Mouse (Mus musculus): ENCODE measurements at regions not wholly inside any gene's neighbourhood (a gene's known extent, or its start where the extent isn't known, plus 50 kb on each side); places are given as distances from the start of the nearest gene placed in this dataset.

GRCm38 (mm10) chr14:105773674-105774073 lies 122.9 kb downstream of the Spry2 start:
- Histone ChIP-seq H3K9ac (no peak overlapping the region), H3K4me3 (no peak overlapping the region), H3K9me3 (no peaks in the 10 kb centered on the region), H3K27ac (no peak overlapping the region), H3K4me1 (replicated peaks) (no peaks in the 10 kb centered on the region), H3K36me3 (no peaks in the 10 kb centered on the region), H3K27me3 (no peaks in the 10 kb centered on the region), H3K4me2 (no peak overlapping the region)
- 71% methylated on average over 12 of the region's 12 CpGs for WGBS
- 0 out of 2 replicates have a peak, but pooled peaks have one; percentile 52 for ATAC-seq (ENCODE audit: low FRiP score)

- no peaks in the 10 kb centered on the region for H3K4me1 ChIP-seq (replicated peaks)
- H3K9ac ChIP-seq: no peak overlapping the region
- no peaks in the 10 kb centered on the region for H3K27me3 ChIP-seq
- H3K9me3 ChIP-seq: no peaks in the 10 kb centered on the region
- WGBS: 77% methylated on average over 4 of the region's 4 CpGs
- H3K4me2 ChIP-seq: no peak overlapping the region
- no peaks in the 10 kb centered on the region for H3K36me3 ChIP-seq
- H3K27ac ChIP-seq: no peak overlapping the region
- no peak for ATAC-seq (ENCODE audit: low FRiP score)
- H3K4me3 ChIP-seq: no peak overlapping the region
Observed at GRCm38 (mm10) chr14:105767100-105767499, 129.5 kb downstream of the Spry2 start.

- Histone ChIP-seq H3K27me3 (no peaks in the 10 kb centered on the region), H3K4me2 (no peak overlapping the region), H3K4me3 (no peak overlapping the region), H3K4me1 (replicated peaks) (no peaks in the 10 kb centered on the region), H3K27ac (no peak overlapping the region), H3K9ac (no peak overlapping the region), H3K36me3 (no peaks in the 10 kb centered on the region), H3K9me3 (no peaks in the 10 kb centered on the region)
- 79% methylated on average over 4 of the region's 4 CpGs for WGBS
- no peak for ATAC-seq (ENCODE audit: low FRiP score)
Observed at GRCm38 (mm10) chr14:105752509-105753375, 143.9 kb downstream of the Spry2 start.

- Histone ChIP-seq H3K27me3 (no peaks in the 10 kb centered on the region), H3K4me2 (no peak overlapping the region), H3K9ac (no peak overlapping the region), H3K4me3 (no peak overlapping the region), H3K4me1 (replicated peaks) (no peaks in the 10 kb centered on the region), H3K36me3 (no peaks in the 10 kb centered on the region), H3K27ac (no peak overlapping the region), H3K9me3 (no peaks in the 10 kb centered on the region)
- ATAC-seq (ENCODE audit: low FRiP score): no peak
- 93% methylated on average over 7 of the region's 7 CpGs for WGBS
Observed at GRCm38 (mm10) chr14:105751762-105752161, 144.9 kb downstream of the Spry2 start.

- no peaks in the 10 kb centered on the region for H3K36me3 ChIP-seq
Observed at GRCm38 (mm10) chr14:105744578-105744977, 152.0 kb downstream of the Spry2 start.

GRCm38 (mm10) chr14:105744125-105744524 lies 152.5 kb downstream of the Spry2 start:
- Histone ChIP-seq H3K36me3 (no peaks in the 10 kb centered on the region), H3K4me1 (replicated peaks) (no peaks in the 10 kb centered on the region), H3K4me3 (no peak overlapping the region), H3K4me2 (no peak overlapping the region), H3K9ac (no peak overlapping the region), H3K27me3 (no peaks in the 10 kb centered on the region), H3K27ac (no peak overlapping the region), H3K9me3 (no peaks in the 10 kb centered on the region)
- whole genome bisulfite sequencing: 82% methylated on average over 3 of the region's 3 CpGs
- no peak for ATAC-seq (ENCODE audit: low FRiP score)

More at GRCm38 (mm10) chr14:105744578-105744977, 152.0 kb downstream of the Spry2 start:
- no peaks in the 10 kb centered on the region for H3K9me3 ChIP-seq
- ATAC-seq (ENCODE audit: low FRiP score): no peak
- no peak overlapping the region for H3K4me2 ChIP-seq
- H3K4me3 ChIP-seq: no peak overlapping the region
- WGBS: 91% methylated on average over 2 of the region's 2 CpGs
- H3K4me1 ChIP-seq (replicated peaks): no peaks in the 10 kb centered on the region
- H3K27ac ChIP-seq: no peak overlapping the region
- no peaks in the 10 kb centered on the region for H3K27me3 ChIP-seq
- no peak overlapping the region for H3K9ac ChIP-seq

- H3K27me3 ChIP-seq: no peaks in the 10 kb centered on the region
- no peaks in the 10 kb centered on the region for H3K9me3 ChIP-seq
- no peak overlapping the region for H3K4me2 ChIP-seq
- no peaks in the 10 kb centered on the region for H3K36me3 ChIP-seq
- ATAC-seq (ENCODE audit: low FRiP score): no peak
- 79% methylated on average over 11 of the region's 11 CpGs for WGBS
- H3K27ac ChIP-seq: no peak overlapping the region
- no peaks in the 10 kb centered on the region for H3K4me1 ChIP-seq (replicated peaks)
- no peak overlapping the region for H3K9ac ChIP-seq
- H3K4me3 ChIP-seq: no peak overlapping the region
Observed at GRCm38 (mm10) chr14:105740889-105741288, 155.7 kb downstream of the Spry2 start.

GRCm38 (mm10) chr14:105738568-105738967 lies 158.1 kb downstream of the Spry2 start:
- H3K9me3 ChIP-seq: no peaks in the 10 kb centered on the region

GRCm38 (mm10) chr14:105736352-105736751 lies 160.3 kb downstream of the Spry2 start:
- Histone ChIP-seq H3K9me3 (no peaks in the 10 kb centered on the region), H3K4me2 (no peak overlapping the region), H3K27me3 (no peaks in the 10 kb centered on the region), H3K9ac (no peak overlapping the region), H3K4me3 (no peak overlapping the region), H3K27ac (no peak overlapping the region), H3K4me1 (replicated peaks) (peaks cover 16% of the 10 kb centered on the region), H3K36me3 (no peaks in the 10 kb centered on the region)
- 51% methylated on average over 6 of the region's 6 CpGs for WGBS
- ATAC-seq (ENCODE audit: low FRiP score): no peak

More at GRCm38 (mm10) chr14:105738568-105738967, 158.1 kb downstream of the Spry2 start:
- no peak overlapping the region for H3K27ac ChIP-seq
- no peak overlapping the region for H3K4me3 ChIP-seq
- no peak overlapping the region for H3K4me2 ChIP-seq
- 90% methylated on average over 5 of the region's 5 CpGs for WGBS
- no peak for ATAC-seq (ENCODE audit: low FRiP score)
- H3K27me3 ChIP-seq: no peaks in the 10 kb centered on the region
- no peak overlapping the region for H3K9ac ChIP-seq
- H3K36me3 ChIP-seq: no peaks in the 10 kb centered on the region
- H3K4me1 ChIP-seq (replicated peaks): no peaks in the 10 kb centered on the region

GRCm38 (mm10) chr14:105734291-105734690 lies 162.3 kb downstream of the Spry2 start:
- H3K9me3 ChIP-seq: no peaks in the 10 kb centered on the region
- H3K36me3 ChIP-seq: no peaks in the 10 kb centered on the region
- no peak overlapping the region for H3K4me2 ChIP-seq
- H3K27ac ChIP-seq: no peak overlapping the region
- WGBS: 89% methylated on average over 7 of the region's 7 CpGs
- H3K9ac ChIP-seq: no peak overlapping the region
- H3K4me1 ChIP-seq (replicated peaks): peaks cover 24% of the 10 kb centered on the region
- no peaks in the 10 kb centered on the region for H3K27me3 ChIP-seq
- H3K4me3 ChIP-seq: no peak overlapping the region
- ATAC-seq (ENCODE audit: low FRiP score): no peak

- Histone ChIP-seq H3K4me2 (peak overlapping the region; percentile 50), H3K27me3 (no peaks in the 10 kb centered on the region), H3K36me3 (no peaks in the 10 kb centered on the region), H3K9ac (peak overlapping the region; percentile 14; the same call in 1 of the 2 replicates), H3K4me3 (peak overlapping the region; percentile 27), H3K9me3 (no peaks in the 10 kb centered on the region), H3K4me1 (replicated peaks) (peaks cover 24% of the 10 kb centered on the region), H3K27ac (peak overlapping the region; percentile 88)
- peak; percentile 63 for ATAC-seq (ENCODE audit: low FRiP score)
- 6% methylated on average over 12 of the region's 12 CpGs for WGBS
Observed at GRCm38 (mm10) chr14:105733013-105733728, 163.4 kb downstream of the Spry2 start.

- Histone ChIP-seq H3K9ac (peak overlapping the region; percentile 14), H3K27me3 (no peaks in the 10 kb centered on the region), H3K4me2 (peak overlapping the region; percentile 50), H3K9me3 (no peaks in the 10 kb centered on the region), H3K4me3 (peak overlapping the region; percentile 27), H3K4me1 (replicated peaks) (peaks cover 24% of the 10 kb centered on the region), H3K36me3 (no peaks in the 10 kb centered on the region), H3K27ac (peak overlapping the region; percentile 88)
- ATAC-seq (ENCODE audit: low FRiP score): peak; percentile 95
- under 1% methylated on average over 13 of the region's 13 CpGs for WGBS
Observed at GRCm38 (mm10) chr14:105732221-105733012, 164.2 kb downstream of the Spry2 start.
